Mouse (Mus musculus): ENCODE results near the gene Utp11. TPM values are rescaled to one million over a fixed set of nuclear protein-coding genes. Genes with fewer than 3 reads are reported as not detected.

Utp11 gene
- total RNA-seq, 2 experiments from 2014 or later = 21.7 to 25.4 TPM

GRCm38 (mm10) chr4:124704797-124705474, 11.5 kb upstream of the Utp11 start:
- DNase-seq = peak; percentile 43

GRCm38 (mm10) chr4:124703881-124704796, 10.7 kb upstream of the Utp11 start:
- no peak for DNase-seq

- DNase-seq = peak; percentile 37
Observed at GRCm38 (mm10) chr4:124703406-124703805, 10.0 kb upstream of the Utp11 start.

- peak; percentile 39 for DNase-seq
Observed at GRCm38 (mm10) chr4:124701916-124702315, 8.5 kb upstream of the Utp11 start.

- peak; percentile 49 for DNase-seq
Observed at GRCm38 (mm10) chr4:124701052-124701845, 7.8 kb upstream of the Utp11 start.

GRCm38 (mm10) chr4:124700248-124700971, 7.0 kb upstream of the Utp11 start, which contains the start of gene Fhl3:
Fhl3 (plus strand) TSS chr4:124700701.
- DNase-seq = peak; percentile 79

- peak; percentile 13 for DNase-seq
Observed at GRCm38 (mm10) chr4:124699791-124700190, 6.4 kb upstream of the Utp11 start.

- no peak for DNase-seq
Observed at GRCm38 (mm10) chr4:124695786-124696516, 2.6 kb upstream of the Utp11 start.

GRCm38 (mm10) chr4:124694572-124694971, 1.2 kb upstream of the Utp11 start:
- no peak for DNase-seq

GRCm38 (mm10) chr4:124692416-124692861, 961 bp downstream of the Utp11 start:
- DNase-seq = no peak

- no peak for DNase-seq
Observed at GRCm38 (mm10) chr4:124691455-124691854, 1.9 kb downstream of the Utp11 start.

- no peak for DNase-seq
Observed at GRCm38 (mm10) chr4:124685897-124686402, 7.5 kb downstream of the Utp11 start.

- DNase-seq = no peak
Observed at GRCm38 (mm10) chr4:124685453-124685852, 7.9 kb downstream of the Utp11 start.

- DNase-seq = no peak
Observed at GRCm38 (mm10) chr4:124685004-124685403, 8.4 kb downstream of the Utp11 start.

GRCm38 (mm10) chr4:124683474-124683873, 9.9 kb downstream of the Utp11 start:
- no peak for DNase-seq

- DNase-seq = no peak
Observed at GRCm38 (mm10) chr4:124682270-124682669, 11.1 kb downstream of the Utp11 start.

GRCm38 (mm10) chr4:124675958-124676357, 17.4 kb downstream of the Utp11 start:
- no peak for DNase-seq

GRCm38 (mm10) chr4:124675037-124675436, 18.4 kb downstream of the Utp11 start:
- DNase-seq = peak; percentile 71

- no peak for DNase-seq
Observed at GRCm38 (mm10) chr4:124674334-124675032, 18.9 kb downstream of the Utp11 start.
